Mouse (Mus musculus): ENCODE data around the gene Ttc39b. TPM values are rescaled to one million over a fixed set of nuclear protein-coding genes. Genes with fewer than 3 reads are reported as not detected.
A peak's percentile ranks its signal among the peaks of the same experiment; 100 is the strongest.

The Ttc39b gene
- polyA plus RNA-seq, 1 experiment: 20.8 TPM

DNA sequence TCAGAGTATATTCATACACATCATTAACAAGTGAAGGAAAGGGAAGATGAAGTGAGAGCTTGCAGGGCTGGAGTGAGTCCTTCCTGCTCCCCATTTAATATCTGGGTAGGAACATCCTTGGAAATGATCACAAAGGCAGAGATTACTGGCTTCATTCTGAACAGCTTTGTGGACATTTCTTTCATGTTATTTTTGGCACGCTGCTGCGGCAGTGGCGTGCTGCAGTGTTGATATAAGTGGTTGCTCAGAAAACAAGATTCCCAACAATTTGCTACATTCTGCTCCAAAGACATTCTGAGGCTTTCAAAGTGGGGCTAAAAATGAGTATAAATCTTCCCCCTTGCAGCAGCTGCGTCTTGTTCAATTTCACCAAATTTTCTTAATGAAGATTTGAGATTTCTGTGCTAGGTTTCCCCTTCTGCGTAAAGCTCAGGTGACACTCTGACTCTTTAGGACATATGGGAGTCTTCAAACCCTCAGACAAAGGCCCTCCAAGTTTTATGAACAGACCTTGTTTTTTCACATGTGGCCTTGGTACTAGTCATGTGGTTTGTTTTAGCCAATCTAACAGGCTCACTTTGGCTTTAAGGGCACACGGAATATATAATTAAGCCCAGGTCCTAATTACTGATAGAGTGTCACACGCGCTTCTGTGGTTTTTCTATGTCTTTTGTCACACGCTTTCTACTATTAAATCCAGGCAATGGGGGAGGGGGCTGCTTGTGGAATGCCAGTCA is 109.1 kb downstream of the Ttc39b start:
- TF ChIP-seq POLR2A (IDR thresholded peaks at IDR 0.05; ENCODE audit: extremely low read depth, insufficient read depth, low read length) (no peak), CTCF (IDR thresholded peaks at IDR 0.05; ENCODE audit: extremely low read depth, insufficient read depth, low read length) (no peak)
- H3K4me1 ChIP-seq (ENCODE audit: control insufficient read depth, insufficient read depth, low read length): peaks cover 3% of the 10 kb centered on the region
- H3K4me3 ChIP-seq (ENCODE audit: insufficient read depth, low read length): no peak overlapping the region
- no peak overlapping the region for H3K27ac ChIP-seq (ENCODE audit: insufficient read depth, low read length)

DNA sequence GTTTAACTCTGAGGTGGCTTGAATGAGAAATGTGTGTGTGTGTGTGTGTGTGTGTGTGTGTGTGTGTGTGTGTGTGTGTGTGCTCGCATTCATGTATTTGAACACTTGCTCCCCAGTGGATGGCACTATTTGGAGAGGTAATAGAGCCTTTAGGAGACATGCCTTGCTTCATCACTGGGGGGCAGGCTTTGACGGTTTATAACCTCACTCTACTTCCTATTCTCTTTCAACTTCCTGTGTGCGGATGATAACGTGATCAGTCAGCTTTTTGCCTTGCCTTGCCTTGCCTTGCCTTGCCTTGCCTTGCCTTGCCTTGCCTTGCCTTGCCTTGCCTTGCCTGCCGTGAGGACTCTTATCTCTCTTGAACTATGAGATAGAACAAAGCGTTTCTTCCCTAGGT is 110.3 kb downstream of the Ttc39b start:
- no peak overlapping the region for H3K4me3 ChIP-seq (ENCODE audit: insufficient read depth, low read length)
- TF ChIP-seq CTCF (IDR thresholded peaks at IDR 0.05; ENCODE audit: extremely low read depth, insufficient read depth, low read length) (no peak), POLR2A (IDR thresholded peaks at IDR 0.05; ENCODE audit: extremely low read depth, insufficient read depth, low read length) (no peak)
- H3K4me1 ChIP-seq (ENCODE audit: control insufficient read depth, insufficient read depth, low read length): no peaks in the 10 kb centered on the region
- H3K27ac ChIP-seq (ENCODE audit: insufficient read depth, low read length): no peak overlapping the region

DNA sequence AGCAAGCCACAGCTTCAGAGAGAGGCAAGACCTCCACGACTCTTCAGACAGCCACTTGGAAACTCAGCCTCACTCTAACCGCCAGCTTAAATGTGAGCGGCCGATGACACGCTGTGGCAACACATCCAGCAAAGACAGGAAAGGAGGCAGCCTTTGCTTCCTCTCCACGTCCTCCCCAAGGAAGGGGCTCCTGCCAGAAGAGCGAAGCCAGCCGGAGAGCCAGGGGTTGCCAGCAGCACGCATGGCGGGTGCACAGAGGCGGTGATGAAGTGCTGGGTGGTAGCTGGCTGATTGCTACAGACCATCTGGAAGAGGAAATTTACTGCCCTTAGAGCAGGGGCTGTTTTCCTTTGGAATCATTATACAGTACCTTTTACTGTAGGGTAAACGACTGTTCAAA is 112.3 kb downstream of the Ttc39b start:
- H3K27ac ChIP-seq (ENCODE audit: insufficient read depth, low read length): no peak overlapping the region

DNA sequence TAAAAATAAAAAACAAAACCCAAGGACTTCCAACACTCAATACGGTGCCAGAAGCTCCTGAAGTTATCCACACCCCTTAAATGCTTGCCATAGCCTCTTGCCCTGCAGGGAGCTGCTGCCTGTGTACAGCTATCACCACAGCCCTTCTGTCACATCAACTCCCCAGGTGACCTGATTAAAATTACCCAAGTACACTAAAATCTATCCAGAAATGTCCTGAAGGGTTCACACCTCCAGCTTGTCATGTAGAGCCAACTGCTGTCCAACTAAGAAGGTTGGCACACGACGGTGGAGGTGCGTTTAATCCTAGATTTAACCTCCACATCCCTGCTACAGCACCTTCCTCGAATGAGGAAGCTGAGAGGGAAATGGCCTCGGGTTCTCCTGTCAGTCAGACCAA is 113.6 kb downstream of the Ttc39b start:
- peaks cover 7% of the 10 kb centered on the region; the same call in 1 of the 2 replicates for H3K4me1 ChIP-seq (ENCODE audit: control insufficient read depth, insufficient read depth, low read length)
- H3K27ac ChIP-seq (ENCODE audit: insufficient read depth, low read length): no peak overlapping the region
- no peak overlapping the region for H3K4me3 ChIP-seq (ENCODE audit: insufficient read depth, low read length)
- TF ChIP-seq CTCF (IDR thresholded peaks at IDR 0.05; ENCODE audit: extremely low read depth, insufficient read depth, low read length) (no peak), POLR2A (IDR thresholded peaks at IDR 0.05; ENCODE audit: extremely low read depth, insufficient read depth, low read length) (no peak)

More for the DNA sequence above, 112.3 kb downstream of the Ttc39b start:
- H3K4me1 ChIP-seq (ENCODE audit: control insufficient read depth, insufficient read depth, low read length): peaks cover 5% of the 10 kb centered on the region; the same call in 1 of the 2 replicates
- H3K4me3 ChIP-seq (ENCODE audit: insufficient read depth, low read length): no peak overlapping the region
- TF ChIP-seq CTCF (IDR thresholded peaks at IDR 0.05; ENCODE audit: extremely low read depth, insufficient read depth, low read length) (no peak), POLR2A (IDR thresholded peaks at IDR 0.05; ENCODE audit: extremely low read depth, insufficient read depth, low read length) (no peak)

DNA sequence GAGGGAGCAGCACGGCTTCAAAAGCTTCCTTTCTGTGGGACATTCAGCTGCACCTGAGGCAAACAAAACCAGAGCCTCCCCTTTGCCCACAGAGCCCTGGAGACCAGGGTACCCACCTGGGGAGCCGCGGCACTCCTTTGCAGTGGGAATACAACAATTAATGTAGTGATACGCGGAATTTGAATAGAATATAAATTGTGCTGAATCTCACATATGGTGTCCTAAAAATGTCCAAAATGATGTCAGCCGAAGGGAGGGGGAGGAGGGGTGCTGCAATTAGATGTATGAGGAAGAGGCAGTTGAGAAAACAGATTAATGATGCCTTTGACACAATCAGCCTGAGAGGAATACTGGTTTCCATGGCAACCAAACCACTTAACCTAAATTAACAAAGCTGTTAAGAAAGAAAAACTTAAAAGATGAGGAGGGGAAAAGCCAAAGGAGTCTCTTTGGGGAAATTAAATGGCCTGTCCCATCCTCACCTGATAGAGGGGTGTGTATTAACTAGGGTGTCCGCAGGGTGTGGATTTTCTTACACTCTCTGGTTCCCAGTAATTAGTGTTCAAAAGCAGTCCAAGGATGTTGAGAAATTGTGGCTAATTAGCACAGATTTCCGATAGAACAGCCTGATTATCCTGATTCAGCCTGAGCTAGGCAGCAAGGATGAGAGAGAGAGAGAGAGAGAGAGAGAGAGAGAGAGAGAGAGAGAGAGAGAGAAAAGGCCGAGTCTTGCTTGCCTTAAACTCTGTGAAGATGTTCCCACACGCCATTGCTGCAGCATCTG is 117.1 kb downstream of the Ttc39b start:
- H3K27ac ChIP-seq (ENCODE audit: insufficient read depth, low read length): peak overlapping the region; percentile 65; the same call in 1 of the 2 replicates
- TF ChIP-seq POLR2A (IDR thresholded peaks at IDR 0.05; ENCODE audit: extremely low read depth, insufficient read depth, low read length): no peak
- no peak for TF ChIP-seq CTCF (IDR thresholded peaks at IDR 0.05; ENCODE audit: extremely low read depth, insufficient read depth, low read length)
- no peak overlapping the region for H3K4me3 ChIP-seq (ENCODE audit: insufficient read depth, low read length)
- peaks cover 7% of the 10 kb centered on the region; the same call in 1 of the 2 replicates for H3K4me1 ChIP-seq (ENCODE audit: control insufficient read depth, insufficient read depth, low read length)

DNA sequence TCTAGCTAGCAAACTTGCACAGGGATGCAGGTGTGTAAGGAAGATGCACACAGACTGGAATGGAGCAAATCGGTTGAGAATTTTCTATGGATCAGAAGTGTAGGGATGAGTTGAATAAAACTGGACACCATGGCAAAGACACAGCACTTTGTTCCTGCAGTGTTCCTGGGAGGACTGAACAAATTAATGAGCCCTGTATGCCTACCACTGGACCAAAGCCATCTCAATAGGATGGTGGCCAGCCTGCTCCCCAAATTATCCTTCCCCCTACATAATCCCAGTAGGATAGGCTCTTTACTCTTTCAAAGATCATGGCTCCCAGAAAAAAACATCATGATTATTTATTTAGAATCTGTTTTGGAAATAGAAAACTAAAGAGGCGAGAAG is 117.6 kb downstream of the Ttc39b start:
- H3K4me3 ChIP-seq (ENCODE audit: insufficient read depth, low read length): no peak overlapping the region
- peak overlapping the region; percentile 65; the same call in 1 of the 2 replicates for H3K27ac ChIP-seq (ENCODE audit: insufficient read depth, low read length)
- no peak for TF ChIP-seq CTCF (IDR thresholded peaks at IDR 0.05; ENCODE audit: extremely low read depth, insufficient read depth, low read length)
- no peak for TF ChIP-seq POLR2A (IDR thresholded peaks at IDR 0.05; ENCODE audit: extremely low read depth, insufficient read depth, low read length)
- peaks cover 7% of the 10 kb centered on the region; the same call in 1 of the 2 replicates for H3K4me1 ChIP-seq (ENCODE audit: control insufficient read depth, insufficient read depth, low read length)

DNA sequence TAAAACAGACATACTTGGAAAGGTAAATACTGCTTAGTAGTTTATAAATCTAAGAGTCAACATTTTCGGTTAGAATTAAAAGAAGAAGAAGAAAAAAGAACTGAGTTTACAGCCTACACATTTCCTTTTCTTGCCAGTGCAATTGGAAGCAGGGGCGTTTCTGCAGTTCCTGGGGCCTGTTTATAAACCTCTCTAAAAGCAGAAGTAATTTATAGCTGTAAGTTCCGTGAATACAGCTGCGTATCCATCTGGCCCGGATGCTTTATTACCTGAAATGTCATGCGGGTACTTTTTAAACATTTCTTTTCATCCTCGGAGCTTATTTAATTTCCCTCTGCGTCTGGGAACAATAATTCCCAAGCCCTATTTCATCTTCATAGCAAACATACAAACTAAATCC is 124.7 kb downstream of the Ttc39b start:
- H3K4me3 ChIP-seq (ENCODE audit: insufficient read depth, low read length): no peak overlapping the region
- no peak overlapping the region for H3K27ac ChIP-seq (ENCODE audit: insufficient read depth, low read length)
- peaks cover 6% of the 10 kb centered on the region for H3K4me1 ChIP-seq (ENCODE audit: control insufficient read depth, insufficient read depth, low read length)
- no peak for TF ChIP-seq POLR2A (IDR thresholded peaks at IDR 0.05; ENCODE audit: extremely low read depth, insufficient read depth, low read length)
- TF ChIP-seq CTCF (IDR thresholded peaks at IDR 0.05; ENCODE audit: extremely low read depth, insufficient read depth, low read length): no peak

DNA sequence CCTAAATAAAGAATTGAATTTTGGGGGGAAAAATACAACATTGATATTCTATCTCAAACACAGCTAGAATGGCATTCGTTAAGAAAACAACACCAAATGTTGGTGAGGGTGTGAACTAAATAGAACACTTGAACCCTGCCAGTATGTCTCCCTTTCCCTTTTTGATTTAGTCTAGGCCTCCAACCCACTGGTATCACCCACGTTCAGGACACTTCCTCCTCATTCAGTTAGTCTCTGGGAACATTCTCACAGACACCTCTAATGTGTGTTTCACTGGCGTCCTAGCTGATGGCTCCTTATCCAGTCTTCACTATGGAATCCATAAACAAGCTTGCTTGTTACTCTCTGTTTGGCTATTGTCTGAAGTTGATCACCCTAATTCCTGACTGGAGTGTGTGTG is 125.9 kb downstream of the Ttc39b start:
- TF ChIP-seq POLR2A (IDR thresholded peaks at IDR 0.05; ENCODE audit: extremely low read depth, insufficient read depth, low read length): no peak
- TF ChIP-seq CTCF (IDR thresholded peaks at IDR 0.05; ENCODE audit: extremely low read depth, insufficient read depth, low read length): no peak
- H3K4me1 ChIP-seq (ENCODE audit: control insufficient read depth, insufficient read depth, low read length): peaks cover 6% of the 10 kb centered on the region
- no peak overlapping the region for H3K4me3 ChIP-seq (ENCODE audit: insufficient read depth, low read length)
- no peak overlapping the region; the same call in 1 of the 2 replicates for H3K27ac ChIP-seq (ENCODE audit: insufficient read depth, low read length)

DNA sequence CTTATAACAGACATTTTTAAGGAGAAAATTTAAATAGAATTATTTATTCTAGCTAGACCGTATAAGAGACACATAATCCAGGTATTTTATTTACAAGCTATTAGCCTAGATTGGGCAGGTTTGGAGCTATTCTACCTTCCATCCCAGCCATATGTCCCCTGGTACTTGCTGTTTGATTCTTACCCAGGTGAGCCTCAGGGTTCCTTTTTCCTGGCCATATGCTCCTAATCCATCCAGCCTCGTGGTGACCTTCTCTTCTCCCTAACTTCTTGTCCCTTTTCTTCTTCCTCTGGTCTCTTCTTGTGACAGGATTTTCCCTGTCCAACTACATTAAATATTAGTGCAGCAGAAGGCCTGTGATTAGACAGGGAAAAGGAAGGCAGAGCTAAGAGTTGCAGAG is 134.3 kb downstream of the Ttc39b start:
- Histone ChIP-seq H3K4me1 (ENCODE audit: control insufficient read depth, insufficient read depth, low read length) (no peaks in the 10 kb centered on the region), H3K27ac (ENCODE audit: insufficient read depth, low read length) (no peak overlapping the region), H3K4me3 (ENCODE audit: insufficient read depth, low read length) (no peak overlapping the region)
- TF ChIP-seq CTCF (IDR thresholded peaks at IDR 0.05; ENCODE audit: extremely low read depth, insufficient read depth, low read length) (no peak), POLR2A (IDR thresholded peaks at IDR 0.05; ENCODE audit: extremely low read depth, insufficient read depth, low read length) (no peak)
